25 mouse cellular contexts compared by ENCODE assay signal in the genomic region with DNA sequence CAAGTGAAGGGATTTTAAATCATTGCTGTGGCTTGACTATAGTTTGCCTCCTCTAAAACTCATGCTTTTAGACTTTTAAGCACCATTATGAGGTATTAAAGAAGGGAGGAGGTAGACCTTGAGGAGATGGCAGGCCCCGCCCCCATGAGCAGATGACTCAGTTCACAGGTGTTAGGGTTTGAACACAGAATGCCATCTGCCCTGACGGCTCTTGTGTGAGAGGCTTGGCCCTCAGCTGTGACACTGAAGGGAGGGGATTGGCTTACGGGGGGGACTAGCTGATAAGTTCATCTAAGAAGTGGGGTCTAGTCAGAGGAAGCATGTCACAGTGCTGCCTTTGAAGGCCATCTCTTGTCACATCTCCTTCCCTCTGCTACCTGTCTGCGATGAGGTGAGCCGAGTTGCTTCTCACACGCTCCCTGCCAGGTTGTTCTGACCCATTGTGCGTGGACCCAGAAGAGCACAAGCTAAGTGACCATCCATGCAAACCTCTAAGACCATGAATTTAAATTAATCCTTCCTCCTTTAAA. TPM values are rescaled to one million over a fixed set of nuclear protein-coding genes. Genes with fewer than 3 reads are reported as not detected.
DNase-seq lines count a peak whose midpoint lies in the region; ATAC-seq and TF ChIP-seq lines count a peak whose summit lies in the region.
"Had no signal": no experiment of that assay in that cellular context is flagged by ENCODE, and none has a peak within 500 bp of the region (broad histone marks: within the 10 kb centered on the region; RNA-seq: fewer than 3 reads in every experiment).

No protein-coding gene starts in this region.

- no peaks in the 10 kb centered on the region for H3K36me3 ChIP-seq in testis, adult 2 months (ENCODE audit: control insufficient read depth, insufficient read depth, low read length)
- H3K36me3 ChIP-seq in hindbrain, embryonic 16.5 days (ENCODE audit: control insufficient read depth, insufficient read depth, low read length), result no peaks in the 10 kb centered on the region
- H3K36me3 ChIP-seq: embryonic facial prominence, embryonic 10.5 days; G1E; heart, embryonic 13.5 days; hindbrain, embryonic 12.5 days had no signal

- peaks cover 2% of the 10 kb centered on the region; the same call in 1 of the 2 replicates for H3K9me3 ChIP-seq in hindbrain, embryonic 16.5 days (ENCODE audit: control insufficient read depth, low read length)
- H3K9me3 ChIP-seq: hindbrain, embryonic 12.5 days had no signal

- TF ChIP-seq CTCF in gastrocnemius, adult 2 months (IDR thresholded peaks at IDR 0.05), result no peak
- no peak for TF ChIP-seq CTCF in testis, adult 2 months (IDR thresholded peaks at IDR 0.05; ENCODE audit: control insufficient read depth, insufficient read depth, insufficient replicate concordance, low read depth, low read length)

- ATAC-seq in hindbrain, embryonic 16.5 days, result no peak
- ATAC-seq: activated CD4-positive, CD25-positive, alpha-beta regulatory T cell, adult 4 months; CD4-positive, CD25-positive, alpha-beta regulatory T cell, adult 4 months; forebrain, embryonic 14.5 days; hindbrain, postnatal 0 days; Patski had no signal

- DNase-seq in gastrocnemius, adult 2 months, result no peak
- DNase-seq in gastrocnemius, adult 8-10 months (ENCODE audit: low spot score in 2 of 2), result no peak
- no peak for DNase-seq in testis, postnatal 10 days (ENCODE audit: low spot score)
- DNase-seq in thymus, postnatal 25 days, result peak; percentile 49
- DNase-seq in Muller cell, postnatal 12 days (ENCODE audit: inconsistent ontology term), result no peak
- DNase-seq: adrenal gland, postnatal 14 days; B cell, adult 2 months; cerebellum, adult 18-20 months; cerebellum, adult 9-11 months; cerebellum, postnatal 36 days; gastrocnemius, postnatal 10 days; heart, adult 2 months; heart, postnatal 4 days had no signal

- H3K27ac ChIP-seq in gastrocnemius, adult 2 months, result peak overlapping the region; percentile 85
- no peak overlapping the region for H3K27ac ChIP-seq in testis, adult 2 months (ENCODE audit: control insufficient read depth, insufficient read depth, low read depth, low read length)
- no peak overlapping the region for H3K27ac ChIP-seq in hindbrain, embryonic 16.5 days (ENCODE audit: low read depth, low read length)
- H3K27ac ChIP-seq: embryonic facial prominence, embryonic 10.5 days; heart, embryonic 13.5 days; hindbrain, embryonic 12.5 days; hindbrain, postnatal 0 days had no signal

- H3K4me2 ChIP-seq in hindbrain, embryonic 16.5 days (ENCODE audit: low read length), result no peak overlapping the region
- H3K4me2 ChIP-seq: heart, embryonic 13.5 days; hindbrain, embryonic 12.5 days had no signal

- H3K4me3 ChIP-seq in gastrocnemius, adult 2 months, result no peak overlapping the region
- peak overlapping the region; percentile 15; the same call in 1 of the 2 replicates for H3K4me3 ChIP-seq in testis, adult 2 months (ENCODE audit: control insufficient read depth, low read depth, low read length)
- no peak overlapping the region for H3K4me3 ChIP-seq in hindbrain, embryonic 16.5 days (ENCODE audit: low read length)
- H3K4me3 ChIP-seq: embryonic facial prominence, embryonic 10.5 days; heart, adult 2 months; heart, embryonic 13.5 days; hindbrain, embryonic 12.5 days had no signal

- H3K9ac ChIP-seq in hindbrain, embryonic 16.5 days (ENCODE audit: low read depth, low read length), result no peak overlapping the region
- H3K9ac ChIP-seq: heart, embryonic 13.5 days; hindbrain, embryonic 12.5 days had no signal

- 89% methylated on average over 7 of the region's 7 CpGs for WGBS in hindbrain, embryonic 16.5 days

- no peaks in the 10 kb centered on the region for H3K27me3 ChIP-seq in testis, adult 2 months (ENCODE audit: control insufficient read depth, insufficient read depth, low read length)
- H3K27me3 ChIP-seq in hindbrain, embryonic 16.5 days (replicated peaks; ENCODE audit: control insufficient read depth, insufficient read depth, low read length), result no peaks in the 10 kb centered on the region
- H3K27me3 ChIP-seq: heart, embryonic 13.5 days; hindbrain, embryonic 12.5 days; Patski had no signal

- peaks cover 2% of the 10 kb centered on the region for H3K4me1 ChIP-seq in testis, adult 2 months (ENCODE audit: control insufficient read depth, insufficient read depth, low read length)
- peaks cover under 1% of the 10 kb centered on the region; the same call in 1 of the 2 replicates for H3K4me1 ChIP-seq in hindbrain, embryonic 16.5 days (ENCODE audit: control insufficient read depth, insufficient read depth, low read depth, low read length)
- H3K4me1 ChIP-seq: hindbrain, embryonic 12.5 days had no signal

- intact Hi-C loops in gastrocnemius, adult 2 months (cut with DNase I), result no loop called here

- no peak for TF ChIP-seq POLR2A in testis, adult 2 months (IDR thresholded peaks at IDR 0.05; ENCODE audit: control insufficient read depth, low read depth, low read length)

RNA-seq across cellular contexts. Expression of a gene that starts 10.0 kb away (rescaled TPM):
- total RNA-seq in gastrocnemius, adult 2 months (2021), result 10 to 100 TPM; 12.6 to 15.1 TPM
- total RNA-seq in gastrocnemius, adult 8-10 months (2022), result 10 to 100 TPM in 2 of 4 experiments, 1 to 10 TPM in 2; 6.8 to 11.4 (median 9.4) TPM
- polyA plus RNA-seq in testis, adult 2 months (2012; rRNA removed), result 0.37 and 0.41 TPM in 2 replicates
- 6.4 and 6.5 TPM in 2 replicates for polyA plus RNA-seq in hindbrain, embryonic 16.5 days (2015; fragmentation: Nextera tagmentation; extraction: Ambion mirVana)
- polyA plus RNA-seq: G1E had no signal

RNA-seq across cellular contexts. Expression of a gene that starts 37.9 kb away (rescaled TPM):
- total RNA-seq in gastrocnemius, adult 2 months (2021), result not detected
- total RNA-seq in gastrocnemius, adult 8-10 months (2022), result not detected
- polyA plus RNA-seq in testis, adult 2 months (2012; rRNA removed), result 30.1 and 35.9 TPM in 2 replicates
- polyA plus RNA-seq in hindbrain, embryonic 16.5 days (2015; fragmentation: Nextera tagmentation; extraction: Ambion mirVana), result 0.82 and 1.4 TPM in 2 replicates
- total RNA-seq: adrenal gland, adult 18-20 months; adrenal gland, postnatal 14 days; heart, adult 2 months had no signal
- polyA plus RNA-seq: activated CD4-positive, CD25-positive, alpha-beta regulatory T cell, adult 4 months; CD4-positive, CD25-positive, alpha-beta regulatory T cell, adult 4 months; G1E; heart, adult 2 months had no signal
